ENCODE assay signal across 8 mouse cellular contexts in the genomic region with DNA sequence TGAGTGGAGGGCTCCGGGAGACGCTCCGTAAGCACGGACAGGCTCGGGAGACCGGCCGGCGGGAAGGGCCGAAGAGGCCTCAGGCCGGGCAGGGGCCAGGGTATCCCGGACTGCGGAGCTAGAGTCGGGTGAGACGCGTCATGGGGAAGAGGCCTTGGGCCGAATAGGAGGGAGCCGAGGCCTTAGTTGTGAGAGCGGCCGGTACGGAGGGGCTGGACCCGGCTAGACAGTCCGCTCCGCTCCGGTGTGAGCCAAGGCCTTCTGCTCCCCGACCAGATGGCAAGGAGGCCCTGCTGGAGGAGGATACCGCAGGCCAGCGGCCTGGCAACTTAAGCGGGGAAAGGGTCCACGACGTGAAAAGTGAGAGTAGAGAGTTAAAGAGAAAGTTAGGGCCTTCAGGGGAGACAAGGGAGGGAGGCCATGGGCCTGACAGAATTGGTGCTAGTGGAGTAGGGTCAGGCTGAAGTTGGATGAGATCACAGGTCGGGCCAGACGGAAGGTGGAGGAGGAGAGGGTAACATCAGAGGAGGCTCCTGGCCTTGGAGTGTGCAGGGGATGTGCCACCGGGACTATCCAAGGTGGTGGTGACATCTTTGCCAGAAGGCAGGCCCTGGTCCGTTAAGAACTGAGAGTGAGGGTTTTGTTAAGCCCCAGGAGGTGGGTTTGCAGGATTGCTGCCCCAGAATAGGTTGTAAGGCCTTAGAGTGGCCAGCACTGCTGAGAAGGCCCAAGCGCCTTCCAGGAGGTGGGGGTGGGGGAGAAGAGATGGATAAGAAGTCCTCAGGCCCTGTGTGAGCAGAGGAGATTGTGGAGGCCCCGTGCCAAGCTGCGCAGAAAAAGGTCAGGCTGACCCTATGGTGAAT. TPM values are rescaled to one million over a fixed set of nuclear protein-coding genes. Genes with fewer than 3 reads are reported as not detected.
A peak's percentile ranks its signal among the peaks of the same experiment; 100 is the strongest.
DNase-seq lines count a peak whose midpoint lies in the region; ATAC-seq and TF ChIP-seq lines count a peak whose summit lies in the region.

No protein-coding gene starts in this region.

- peaks cover 12% of the 10 kb centered on the region for H3K4me1 ChIP-seq in neural tube, embryonic 11.5 days (ENCODE audit: control insufficient read depth, insufficient read depth, low read length)
- peaks cover 23% of the 10 kb centered on the region for H3K4me1 ChIP-seq in forebrain, embryonic 14.5 days (ENCODE audit: control insufficient read depth, insufficient read depth, low read length)
- peaks cover 28% of the 10 kb centered on the region for H3K4me1 ChIP-seq in hindbrain, embryonic 12.5 days
- peaks cover 26% of the 10 kb centered on the region for H3K4me1 ChIP-seq in limb, embryonic 12.5 days (replicated peaks)
- peaks cover 37% of the 10 kb centered on the region for H3K4me1 ChIP-seq in midbrain, embryonic 10.5 days
- H3K4me1 ChIP-seq in stomach, postnatal 0 days (replicated peaks; ENCODE audit: control insufficient read depth, insufficient read depth): peaks cover 9% of the 10 kb centered on the region; the same call in 1 of the 2 replicates

- 4% methylated on average over 37 of the region's 37 CpGs for WGBS in neural tube, embryonic 11.5 days
- 2% methylated on average over 37 of the region's 37 CpGs for WGBS in forebrain, embryonic 14.5 days
- 4% methylated on average over 37 of the region's 37 CpGs for WGBS in hindbrain, embryonic 12.5 days
- 4% methylated on average over 37 of the region's 37 CpGs for WGBS in limb, embryonic 12.5 days
- 2% methylated on average over 37 of the region's 37 CpGs for WGBS in midbrain, embryonic 10.5 days
- whole genome bisulfite sequencing in stomach, postnatal 0 days: 2% methylated on average over 37 of the region's 37 CpGs

- peak overlapping the region; percentile 96 for H3K9ac ChIP-seq in neural tube, embryonic 11.5 days (ENCODE audit: low read length)
- peak overlapping the region; percentile 95 for H3K9ac ChIP-seq in forebrain, embryonic 14.5 days (ENCODE audit: low read length)
- peak overlapping the region; percentile 98 for H3K9ac ChIP-seq in hindbrain, embryonic 12.5 days
- H3K9ac ChIP-seq in limb, embryonic 12.5 days (replicated peaks): peak overlapping the region; percentile 99
- peak overlapping the region; percentile 99 for H3K9ac ChIP-seq in stomach, postnatal 0 days (ENCODE audit: low read length)

- peak; percentile 60 for DNase-seq in neural tube, embryonic 11.5 days (ENCODE audit: low spot score)
- no peak for DNase-seq in neural tube, embryonic 10.5 days (ENCODE audit: extremely low spot score, low spot score)
- peak; percentile 56 to 58 for DNase-seq in cerebellum, adult 18-20 months
- peak; percentile 22 for DNase-seq in forebrain, embryonic 14.5 days (ENCODE audit: low spot score)
- DNase-seq in midbrain, embryonic 10.5 days (ENCODE audit: low spot score): peak; percentile 60
- peak; percentile 60 for DNase-seq in stomach, postnatal 0 days (ENCODE audit: low spot score)

- peak overlapping the region; percentile 98 for H3K27ac ChIP-seq in neural tube, embryonic 11.5 days (ENCODE audit: low read depth, low read length)
- peak overlapping the region; percentile 95 for H3K27ac ChIP-seq in forebrain, embryonic 14.5 days (ENCODE audit: low read depth, low read length)
- peak overlapping the region; percentile 98 for H3K27ac ChIP-seq in hindbrain, embryonic 12.5 days
- H3K27ac ChIP-seq in limb, embryonic 12.5 days: peak overlapping the region; percentile 99
- peak overlapping the region; percentile 99 for H3K27ac ChIP-seq in midbrain, embryonic 10.5 days (replicated peaks)
- H3K27ac ChIP-seq in stomach, postnatal 0 days (replicated peaks): peak overlapping the region; percentile 98

- peak; percentile 46 for ATAC-seq in neural tube, embryonic 11.5 days (ENCODE audit: insufficient read depth, low FRiP score, low TSS enrichment)
- peak; percentile 19 for ATAC-seq in forebrain, embryonic 14.5 days
- ATAC-seq in hindbrain, embryonic 12.5 days (ENCODE audit: low FRiP score): peak; percentile 17
- 0 out of 2 replicates have a peak, but pooled peaks have one; percentile 9 for ATAC-seq in limb, embryonic 12.5 days (ENCODE audit: insufficient number of reproducible peaks, insufficient read depth, low FRiP score, low TSS enrichment, low read depth)
- ATAC-seq in stomach, postnatal 0 days (ENCODE audit: low FRiP score, low TSS enrichment): peak; percentile 15

- peaks cover 8% of the 10 kb centered on the region; the same call in 1 of the 2 replicates for H3K36me3 ChIP-seq in neural tube, embryonic 11.5 days (ENCODE audit: control insufficient read depth, insufficient read depth, low read length)
- peaks cover 18% of the 10 kb centered on the region for H3K36me3 ChIP-seq in forebrain, embryonic 14.5 days (ENCODE audit: control insufficient read depth, insufficient read depth, low read length)
- H3K36me3 ChIP-seq in hindbrain, embryonic 12.5 days: peaks cover 18% of the 10 kb centered on the region
- peaks cover 29% of the 10 kb centered on the region for H3K36me3 ChIP-seq in limb, embryonic 12.5 days
- peaks cover 26% of the 10 kb centered on the region for H3K36me3 ChIP-seq in midbrain, embryonic 10.5 days
- peaks cover 5% of the 10 kb centered on the region for H3K36me3 ChIP-seq in stomach, postnatal 0 days (ENCODE audit: control insufficient read depth, insufficient read depth, low read length)

- H3K4me2 ChIP-seq in neural tube, embryonic 11.5 days (ENCODE audit: low read depth): peak overlapping the region; percentile 79
- peak overlapping the region; percentile 91 for H3K4me2 ChIP-seq in forebrain, embryonic 14.5 days (ENCODE audit: low read length)
- peak overlapping the region; percentile 85 for H3K4me2 ChIP-seq in hindbrain, embryonic 12.5 days (replicated peaks)
- H3K4me2 ChIP-seq in limb, embryonic 12.5 days: peak overlapping the region; percentile 90
- peak overlapping the region; percentile 81 for H3K4me2 ChIP-seq in stomach, postnatal 0 days (replicated peaks; ENCODE audit: low read depth)

- no peak for TF ChIP-seq CTCF in stomach, postnatal 0 days (IDR thresholded peaks at IDR 0.05; ENCODE audit: low read depth)

- H3K27me3 ChIP-seq in neural tube, embryonic 11.5 days (ENCODE audit: control insufficient read depth, insufficient read depth, low read length): no peaks in the 10 kb centered on the region
- H3K27me3 ChIP-seq in forebrain, embryonic 14.5 days (replicated peaks; ENCODE audit: control insufficient read depth, insufficient read depth, low read length): no peaks in the 10 kb centered on the region
- no peaks in the 10 kb centered on the region for H3K27me3 ChIP-seq in hindbrain, embryonic 12.5 days
- no peaks in the 10 kb centered on the region for H3K27me3 ChIP-seq in limb, embryonic 12.5 days
- H3K27me3 ChIP-seq in midbrain, embryonic 10.5 days (ENCODE audit: low read depth, poor library complexity, severe bottlenecking): no peaks in the 10 kb centered on the region
- H3K27me3 ChIP-seq in stomach, postnatal 0 days (ENCODE audit: control insufficient read depth, insufficient read depth, low read length): no peaks in the 10 kb centered on the region

- H3K4me3 ChIP-seq in neural tube, embryonic 11.5 days (ENCODE audit: low read depth, low read length): peak overlapping the region; percentile 70
- peak overlapping the region; percentile 93 for H3K4me3 ChIP-seq in forebrain, embryonic 14.5 days (ENCODE audit: low read depth, low read length)
- H3K4me3 ChIP-seq in hindbrain, embryonic 12.5 days: peak overlapping the region; percentile 95
- peak overlapping the region; percentile 98 for H3K4me3 ChIP-seq in limb, embryonic 12.5 days (replicated peaks)
- peak overlapping the region; percentile 99 for H3K4me3 ChIP-seq in midbrain, embryonic 10.5 days
- peak overlapping the region; percentile 99 for H3K4me3 ChIP-seq in stomach, postnatal 0 days (ENCODE audit: low read depth, low read length)

- no peaks in the 10 kb centered on the region for H3K9me3 ChIP-seq in neural tube, embryonic 11.5 days (ENCODE audit: control insufficient read depth, low read length)
- no peaks in the 10 kb centered on the region for H3K9me3 ChIP-seq in forebrain, embryonic 14.5 days (replicated peaks; ENCODE audit: control insufficient read depth, low read length)
- no peaks in the 10 kb centered on the region for H3K9me3 ChIP-seq in hindbrain, embryonic 12.5 days (replicated peaks)
- H3K9me3 ChIP-seq in limb, embryonic 12.5 days: no peaks in the 10 kb centered on the region
- H3K9me3 ChIP-seq in midbrain, embryonic 10.5 days (replicated peaks): no peaks in the 10 kb centered on the region
- no peaks in the 10 kb centered on the region for H3K9me3 ChIP-seq in stomach, postnatal 0 days (ENCODE audit: control insufficient read depth, low read length)

- TF ChIP-seq EP300 in stomach, postnatal 0 days (optimal IDR thresholded peaks at IDR 0.05): no peak

RNA-seq across cellular contexts. Expression of gene Lrrc41, which starts 1.5 kb away (rescaled TPM):
- 74.2 and 84.9 TPM in 2 replicates for polyA plus RNA-seq in neural tube, embryonic 11.5 days (2014; fragmentation: Nextera tagmentation; extraction: Ambion mirVana)
- polyA plus RNA-seq in forebrain, embryonic 14.5 days (2014; fragmentation: Nextera tagmentation; extraction: Ambion mirVana): 67.9 and 74.0 TPM in 2 replicates
- polyA plus RNA-seq in hindbrain, embryonic 12.5 days (2016; fragmentation: Nextera tagmentation; extraction: Ambion mirVana): 72.8 and 73.8 TPM in 2 replicates
- polyA plus RNA-seq in limb, embryonic 12.5 days (2016; fragmentation: Nextera tagmentation; extraction: Ambion mirVana): 78.9 and 82.6 TPM in 2 replicates
- 67.9 and 73.8 TPM in 2 replicates for polyA plus RNA-seq in midbrain, embryonic 10.5 days (2016; fragmentation: Nextera tagmentation; extraction: Ambion mirVana)
- 37.4 and 41.1 TPM in 2 replicates for polyA plus RNA-seq in stomach, postnatal 0 days (2015; fragmentation: Nextera tagmentation; extraction: Ambion mirVana)

RNA-seq across cellular contexts. Expression of gene Uqcrh, which starts 1.7 kb away (rescaled TPM):
- 455 and 456 TPM in 2 replicates for polyA plus RNA-seq in neural tube, embryonic 11.5 days (2014; fragmentation: Nextera tagmentation; extraction: Ambion mirVana)
- 479 and 583 TPM in 2 replicates for polyA plus RNA-seq in forebrain, embryonic 14.5 days (2014; fragmentation: Nextera tagmentation; extraction: Ambion mirVana)
- 333 and 361 TPM in 2 replicates for polyA plus RNA-seq in hindbrain, embryonic 12.5 days (2016; fragmentation: Nextera tagmentation; extraction: Ambion mirVana)
- polyA plus RNA-seq in limb, embryonic 12.5 days (2016; fragmentation: Nextera tagmentation; extraction: Ambion mirVana): 436 and 452 TPM in 2 replicates
- polyA plus RNA-seq in midbrain, embryonic 10.5 days (2016; fragmentation: Nextera tagmentation; extraction: Ambion mirVana): 444 and 449 TPM in 2 replicates
- polyA plus RNA-seq in stomach, postnatal 0 days (2015; fragmentation: Nextera tagmentation; extraction: Ambion mirVana): 571 and 591 TPM in 2 replicates

RNA-seq across cellular contexts. Expression of gene Nsun4, which starts 22.9 kb away (rescaled TPM):
- 21.0 and 21.2 TPM in 2 replicates for polyA plus RNA-seq in neural tube, embryonic 11.5 days (2014; fragmentation: Nextera tagmentation; extraction: Ambion mirVana)
- polyA plus RNA-seq in forebrain, embryonic 14.5 days (2014; fragmentation: Nextera tagmentation; extraction: Ambion mirVana): 14.2 and 15.3 TPM in 2 replicates
- 16.3 and 21.1 TPM in 2 replicates for polyA plus RNA-seq in hindbrain, embryonic 12.5 days (2016; fragmentation: Nextera tagmentation; extraction: Ambion mirVana)
- polyA plus RNA-seq in limb, embryonic 12.5 days (2016; fragmentation: Nextera tagmentation; extraction: Ambion mirVana): 18.4 and 21.1 TPM in 2 replicates
- polyA plus RNA-seq in midbrain, embryonic 10.5 days (2016; fragmentation: Nextera tagmentation; extraction: Ambion mirVana): 20.4 and 21.2 TPM in 2 replicates
- polyA plus RNA-seq in stomach, postnatal 0 days (2015; fragmentation: Nextera tagmentation; extraction: Ambion mirVana): 11.4 and 11.9 TPM in 2 replicates

RNA-seq across cellular contexts. Expression of gene Rad54l, which starts 46.9 kb away (rescaled TPM):
- polyA plus RNA-seq in neural tube, embryonic 11.5 days (2014; fragmentation: Nextera tagmentation; extraction: Ambion mirVana): 43.7 and 44.3 TPM in 2 replicates
- 18.1 and 18.2 TPM in 2 replicates for polyA plus RNA-seq in forebrain, embryonic 14.5 days (2014; fragmentation: Nextera tagmentation; extraction: Ambion mirVana)
- polyA plus RNA-seq in hindbrain, embryonic 12.5 days (2016; fragmentation: Nextera tagmentation; extraction: Ambion mirVana): 28.3 and 28.5 TPM in 2 replicates
- 53.9 and 59.2 TPM in 2 replicates for polyA plus RNA-seq in limb, embryonic 12.5 days (2016; fragmentation: Nextera tagmentation; extraction: Ambion mirVana)
- 77.4 and 80.9 TPM in 2 replicates for polyA plus RNA-seq in midbrain, embryonic 10.5 days (2016; fragmentation: Nextera tagmentation; extraction: Ambion mirVana)
- polyA plus RNA-seq in stomach, postnatal 0 days (2015; fragmentation: Nextera tagmentation; extraction: Ambion mirVana): 5.1 and 5.3 TPM in 2 replicates

RNA-seq across cellular contexts. Expression of gene Pomgnt1, which starts 47.0 kb away (rescaled TPM):
- 51.1 and 52.1 TPM in 2 replicates for polyA plus RNA-seq in neural tube, embryonic 11.5 days (2014; fragmentation: Nextera tagmentation; extraction: Ambion mirVana)
- polyA plus RNA-seq in forebrain, embryonic 14.5 days (2014; fragmentation: Nextera tagmentation; extraction: Ambion mirVana): 54.8 and 56.0 TPM in 2 replicates
- 62.7 and 67.5 TPM in 2 replicates for polyA plus RNA-seq in hindbrain, embryonic 12.5 days (2016; fragmentation: Nextera tagmentation; extraction: Ambion mirVana)
- polyA plus RNA-seq in limb, embryonic 12.5 days (2016; fragmentation: Nextera tagmentation; extraction: Ambion mirVana): 73.8 and 74.8 TPM in 2 replicates
- 55.9 TPM in 2 replicates for polyA plus RNA-seq in midbrain, embryonic 10.5 days (2016; fragmentation: Nextera tagmentation; extraction: Ambion mirVana)
- 26.6 and 29.6 TPM in 2 replicates for polyA plus RNA-seq in stomach, postnatal 0 days (2015; fragmentation: Nextera tagmentation; extraction: Ambion mirVana)
